Mouse (Mus musculus) intestine, embryonic 15.5 days (tissue): ENCODE data around the gene Lca5l. TPM values are rescaled to one million over a fixed set of nuclear protein-coding genes. Genes with fewer than 3 reads are reported as not detected.
A peak's percentile ranks its signal among the peaks of the same experiment; 100 is the strongest.

Experiments
- ATAC-seq: fragments of 200-750 bp; cut with Nextera tagmentation; 2 replicates; pipeline ENCODE4 v1.8.0; 2017; ENCODE audit warnings: moderate TSS enrichment, moderate library complexity
- H3K27ac ChIP-seq: fragments of 300-500 bp; sonication (generic); 2 replicates; pipeline ENCODE4 v1.5.1; 2015; ENCODE audit warnings: mild to moderate bottlenecking, inconsistent platforms
- H3K27me3 ChIP-seq: fragments of 300-500 bp; sonication (generic); replicated peaks from 2 replicates; pipeline ENCODE4 v1.6.1; 2015; ENCODE audit warnings: inconsistent platforms
- H3K36me3 ChIP-seq: fragments of 300-500 bp; sonication (generic); 2 replicates; pipeline ENCODE4 v1.6.1; 2015; ENCODE audit warnings: inconsistent platforms
- H3K4me1 ChIP-seq: fragments of 300-500 bp; sonication (generic); replicated peaks from 2 replicates; pipeline ENCODE4 v1.6.1; 2015; ENCODE audit warnings: inconsistent platforms
- H3K4me2 ChIP-seq: fragments of 300-500 bp; sonication (generic); replicated peaks from 2 replicates; pipeline ENCODE4 v1.6.1; 2015; ENCODE audit warnings: mild to moderate bottlenecking, inconsistent platforms
- H3K4me3 ChIP-seq: fragments of 300-500 bp; sonication (generic); replicated peaks from 2 replicates; pipeline ENCODE4 v1.5.1; 2015; ENCODE audit warnings: inconsistent platforms
- H3K9ac ChIP-seq: fragments of 300-500 bp; sonication (generic); 2 replicates; pipeline ENCODE4 v1.6.1; 2015; ENCODE audit warnings: inconsistent platforms
- H3K9me3 ChIP-seq: fragments of 300-500 bp; sonication (generic); 2 replicates; pipeline ENCODE4 v1.6.1; 2016; ENCODE audit warnings: inconsistent platforms
- WGBS: fragments of 180-500 bp; shearing (Covaris S2); methylation state at CpG from one replicate; pipeline ENCODE4 v1.1.7; 2015; 5-methylcytosine and 5-hydroxymethylcytosine counted together
- polyA plus RNA-seq: library from polyadenylated mRNA; unstranded; fragments of >200 nt; fragmentation: Nextera tagmentation; extraction: Ambion mirVana; gene quantifications from 2 replicates; pipeline ENCODE4 v1.2.1, GENCODE M21; 2015

Gene Lca5l
- polyA plus RNA-seq, 1 experiment from 2014 or later = 0.82 TPM

DNA sequence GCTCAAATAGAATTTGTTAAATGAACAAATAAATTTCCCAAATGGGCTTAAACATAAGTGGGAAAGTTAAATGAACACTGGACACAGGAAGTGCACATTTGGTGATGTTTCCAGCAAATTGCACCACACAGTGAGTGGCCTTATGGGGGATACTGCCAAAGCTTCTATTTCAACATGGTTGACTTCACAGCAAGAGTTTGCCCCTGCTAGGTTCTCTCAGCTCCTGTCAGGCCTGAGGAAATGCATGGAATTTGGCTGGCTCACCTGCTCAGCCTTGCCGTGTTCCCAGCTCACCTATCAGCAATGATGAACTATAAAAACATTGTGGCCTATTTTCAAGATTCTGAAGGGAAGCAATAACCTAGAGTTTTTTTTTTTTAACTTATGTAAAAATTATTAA lies 31.1 kb downstream of the Lca5l start:
- Histone ChIP-seq H3K4me1 (peaks cover 8% of the 10 kb centered on the region), H3K4me3 (no peak overlapping the region), H3K36me3 (no peaks in the 10 kb centered on the region), H3K9me3 (no peaks in the 10 kb centered on the region), H3K4me2 (no peak overlapping the region), H3K9ac (no peak overlapping the region), H3K27ac (no peak overlapping the region), H3K27me3 (no peaks in the 10 kb centered on the region)
- ATAC-seq = no peak
- 86% methylated on average over 1 of the region's 1 CpGs for WGBS

DNA sequence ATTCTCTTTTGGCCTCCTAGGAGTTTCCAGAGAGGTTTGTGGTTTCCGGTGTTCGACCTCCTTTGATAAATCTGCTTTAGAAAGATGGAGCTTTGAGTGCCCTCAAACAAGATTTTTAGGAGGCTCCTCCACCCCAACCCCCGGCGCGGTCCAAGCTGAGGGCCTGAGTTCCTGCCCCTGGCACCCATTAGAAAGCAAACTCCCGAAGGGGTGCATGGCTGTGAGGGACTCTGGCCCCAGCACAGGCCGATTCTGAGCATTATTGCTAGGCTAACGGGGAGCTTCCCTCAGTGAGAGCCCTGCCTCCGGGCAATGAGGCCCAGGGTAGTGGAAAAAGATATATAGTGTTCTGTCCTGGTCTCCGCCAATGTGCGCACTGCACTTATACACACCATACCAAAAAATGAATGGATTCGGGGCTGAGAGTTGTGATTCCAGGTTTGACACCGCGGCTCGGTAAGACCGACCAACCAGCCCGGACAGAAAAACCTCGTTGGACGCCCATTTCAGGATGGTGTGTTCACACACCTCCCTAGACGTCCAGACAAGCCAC lies 32.2 kb downstream of the Lca5l start:
- 84% methylated on average over 20 of the region's 20 CpGs for WGBS

DNA sequence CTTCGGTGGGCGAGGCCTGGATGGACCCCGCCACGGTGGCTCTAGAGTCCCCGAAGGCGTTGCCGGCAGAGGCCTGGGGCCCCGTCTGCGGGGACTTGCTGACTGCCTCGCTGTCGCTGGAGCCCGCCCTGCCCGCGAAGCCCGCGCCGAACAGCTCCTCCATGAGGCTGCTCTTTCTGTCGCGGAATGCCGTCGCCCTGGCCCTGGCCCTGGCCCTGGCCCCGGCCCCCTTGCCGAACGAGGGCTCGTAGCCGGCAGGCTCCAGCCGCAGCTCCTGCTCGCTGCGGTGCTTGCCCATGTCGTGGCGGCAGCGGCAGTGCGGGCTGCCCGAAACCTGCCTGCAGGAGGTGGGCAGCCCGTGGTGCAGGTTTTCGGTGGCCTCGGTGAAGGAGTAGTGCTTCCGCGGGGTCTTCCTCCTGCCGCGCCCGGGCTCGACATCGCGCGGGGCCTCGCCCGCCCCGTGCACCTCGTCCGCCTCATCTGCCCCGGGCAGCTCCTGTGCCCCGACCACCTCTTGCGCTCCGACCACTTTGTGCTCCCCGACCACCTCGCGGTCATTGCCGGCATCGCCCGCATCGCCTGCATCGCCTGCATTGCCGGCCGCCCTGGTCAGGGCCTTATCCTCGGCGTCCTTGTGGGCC lies 32.9 kb downstream of the Lca5l start:
- no peaks in the 10 kb centered on the region for H3K27me3 ChIP-seq
- peak overlapping the region; percentile 65 for H3K4me3 ChIP-seq
- H3K27ac ChIP-seq = peak overlapping the region; percentile 71
- 1% methylated on average over 63 of the region's 67 CpGs for WGBS
- H3K9me3 ChIP-seq = no peaks in the 10 kb centered on the region
- H3K4me1 ChIP-seq = peaks cover 8% of the 10 kb centered on the region
- H3K9ac ChIP-seq = peak overlapping the region; percentile 90
- peak; percentile 87 for ATAC-seq
- H3K4me2 ChIP-seq = peak overlapping the region; percentile 99
- H3K36me3 ChIP-seq = no peaks in the 10 kb centered on the region; the same call in 1 of the 2 replicates

More for the DNA sequence above, 32.2 kb downstream of the Lca5l start:
- Histone ChIP-seq H3K9me3 (no peaks in the 10 kb centered on the region), H3K9ac (peak overlapping the region; percentile 90), H3K27me3 (no peaks in the 10 kb centered on the region), H3K4me2 (peak overlapping the region; percentile 99), H3K4me1 (peaks cover 8% of the 10 kb centered on the region), H3K4me3 (peak overlapping the region; percentile 65; the same call in 1 of the 2 replicates), H3K27ac (0 out of 2 replicates have a peak overlapping the region, but pooled peaks have one; percentile 71), H3K36me3 (no peaks in the 10 kb centered on the region; the same call in 1 of the 2 replicates)
- ATAC-seq = 0 out of 2 replicates have a peak, but pooled peaks have one; percentile 3

DNA sequence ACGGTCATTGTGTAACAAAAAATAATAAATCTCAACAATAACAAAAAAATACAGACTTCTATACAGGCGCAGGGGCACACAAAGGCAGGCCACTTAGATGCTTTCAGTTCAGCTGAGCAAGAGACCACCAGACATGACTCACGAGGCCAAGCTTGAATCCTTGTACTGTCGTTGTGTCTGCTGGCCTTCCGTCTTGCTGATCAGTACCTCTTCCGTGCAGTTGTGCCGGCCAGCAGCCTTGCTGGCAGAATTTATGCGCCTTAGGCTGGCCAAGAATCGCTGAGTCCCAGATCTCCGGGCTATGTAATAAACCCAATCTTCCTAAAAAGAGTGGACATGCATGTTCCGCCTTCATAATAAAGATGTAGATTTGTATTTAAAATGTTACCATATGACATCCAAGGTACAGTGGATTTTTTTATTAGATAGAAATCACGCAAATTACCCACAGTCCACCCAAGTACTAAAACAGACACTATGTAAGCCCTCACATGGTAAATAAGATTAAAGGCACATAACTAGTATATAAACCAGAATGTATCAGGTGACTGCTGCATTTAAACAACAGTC lies 33.5 kb downstream of the Lca5l start:
- peak; percentile 14; the same call in 1 of the 2 replicates for ATAC-seq
- peak overlapping the region; percentile 99 for H3K4me2 ChIP-seq
- peak overlapping the region; percentile 65 for H3K4me3 ChIP-seq
- peak overlapping the region; percentile 90 for H3K9ac ChIP-seq
- H3K36me3 ChIP-seq = no peaks in the 10 kb centered on the region; the same call in 1 of the 2 replicates
- 56% methylated on average over 12 of the region's 12 CpGs for WGBS
- peaks cover 8% of the 10 kb centered on the region for H3K4me1 ChIP-seq
- no peaks in the 10 kb centered on the region for H3K27me3 ChIP-seq
- peak overlapping the region; percentile 71; the same call in 1 of the 2 replicates for H3K27ac ChIP-seq
- H3K9me3 ChIP-seq = no peaks in the 10 kb centered on the region

DNA sequence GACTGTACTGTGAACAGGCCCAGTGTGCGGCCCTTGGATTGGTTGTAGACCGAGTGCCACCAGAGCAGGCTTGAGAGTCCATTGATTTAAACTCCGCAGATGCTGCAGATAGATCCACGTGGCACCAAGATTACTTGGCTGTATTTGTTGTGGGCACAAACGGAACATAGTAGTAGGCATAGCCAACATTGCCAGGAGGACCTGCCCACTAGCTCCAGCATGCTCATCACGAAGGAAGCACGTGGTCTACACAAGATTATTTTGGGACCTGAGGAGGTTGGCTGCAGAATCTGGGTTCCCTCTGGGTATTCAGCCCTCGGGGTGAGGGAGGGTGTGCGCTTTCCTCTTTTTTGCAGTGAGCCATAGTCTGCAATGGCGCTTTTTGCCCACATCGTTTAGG lies 34.9 kb downstream of the Lca5l start:
- H3K27ac ChIP-seq = no peak overlapping the region
- H3K4me3 ChIP-seq = no peak overlapping the region
- H3K36me3 ChIP-seq = no peaks in the 10 kb centered on the region; the same call in 1 of the 2 replicates
- no peak overlapping the region for H3K4me2 ChIP-seq
- 90% methylated on average over 11 of the region's 11 CpGs for WGBS
- H3K27me3 ChIP-seq = no peaks in the 10 kb centered on the region
- no peak for ATAC-seq
- H3K9me3 ChIP-seq = no peaks in the 10 kb centered on the region
- no peak overlapping the region for H3K9ac ChIP-seq
- peaks cover 8% of the 10 kb centered on the region for H3K4me1 ChIP-seq

DNA sequence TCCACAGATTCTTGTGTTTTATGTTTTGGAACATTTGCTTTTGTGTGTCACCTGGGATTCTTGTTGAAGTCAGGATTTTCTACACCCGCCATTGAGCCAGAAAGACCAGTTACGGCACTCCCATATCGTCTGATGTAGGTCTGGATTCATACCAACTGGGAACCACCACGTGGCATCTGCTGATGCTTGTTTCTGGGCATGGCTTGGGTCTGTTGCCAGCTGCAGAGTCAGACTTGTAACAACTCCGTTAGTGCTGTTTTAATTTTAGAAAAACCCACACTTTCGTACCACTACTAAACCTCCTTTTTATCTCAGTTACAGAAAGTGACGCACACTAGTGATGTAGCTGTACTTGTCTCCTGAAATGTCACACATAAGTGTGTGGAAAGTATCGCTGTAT lies 36.1 kb downstream of the Lca5l start:
- ATAC-seq = no peak
- H3K36me3 ChIP-seq = no peaks in the 10 kb centered on the region; the same call in 1 of the 2 replicates
- no peak overlapping the region for H3K4me2 ChIP-seq
- no peak overlapping the region for H3K27ac ChIP-seq
- H3K4me1 ChIP-seq = peaks cover 13% of the 10 kb centered on the region
- no peak overlapping the region for H3K4me3 ChIP-seq
- 88% methylated on average over 8 of the region's 8 CpGs for WGBS
- H3K9me3 ChIP-seq = no peaks in the 10 kb centered on the region
- H3K27me3 ChIP-seq = no peaks in the 10 kb centered on the region
- H3K9ac ChIP-seq = no peak overlapping the region

DNA sequence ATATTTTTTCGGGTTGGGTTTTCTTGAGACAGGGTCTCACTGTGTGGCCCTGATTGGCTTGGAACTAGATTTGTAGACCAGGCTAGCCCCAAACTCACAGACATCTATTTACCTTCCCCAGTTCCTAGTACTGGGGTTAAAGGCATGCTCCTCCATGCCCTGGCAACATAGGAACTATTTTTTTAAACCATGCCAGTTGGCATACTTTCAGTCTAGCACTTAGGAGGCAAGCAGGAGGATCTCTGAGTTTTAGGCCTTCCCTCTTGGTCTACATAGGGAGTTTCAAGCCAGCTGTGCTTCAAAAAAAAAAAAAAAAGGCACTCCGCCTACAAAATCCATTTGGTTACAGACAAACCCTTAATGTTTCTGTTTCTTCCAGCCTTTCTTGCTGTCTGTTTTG lies 37.6 kb downstream of the Lca5l start:
- Histone ChIP-seq H3K36me3 (no peaks in the 10 kb centered on the region; the same call in 1 of the 2 replicates), H3K4me2 (no peak overlapping the region), H3K4me3 (no peak overlapping the region), H3K4me1 (peaks cover 17% of the 10 kb centered on the region), H3K9ac (no peak overlapping the region), H3K27ac (no peak overlapping the region), H3K27me3 (no peaks in the 10 kb centered on the region), H3K9me3 (no peaks in the 10 kb centered on the region)
- ATAC-seq = no peak
- 95% methylated on average over 2 of the region's 2 CpGs for WGBS

DNA sequence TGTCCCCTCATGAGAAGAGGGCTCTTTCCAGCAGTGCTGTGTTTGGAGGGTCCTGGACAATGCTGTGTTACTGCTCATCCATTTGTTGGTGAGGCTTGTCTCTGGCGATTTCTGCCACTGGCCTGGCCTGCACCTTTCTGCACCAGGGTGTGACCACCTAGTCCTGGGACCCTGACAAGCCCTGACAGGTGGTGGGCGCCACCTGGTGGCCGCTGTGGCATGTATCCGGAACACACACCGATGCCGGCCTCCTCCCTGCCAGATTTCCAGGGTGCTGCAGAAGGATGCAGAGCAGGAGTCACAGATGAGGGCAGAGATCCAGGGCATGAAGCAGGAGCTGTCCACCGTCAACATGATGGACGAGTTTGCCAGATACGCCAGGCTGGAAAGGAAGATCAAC lies 40.5 kb downstream of the Lca5l start:
- H3K36me3 ChIP-seq = no peaks in the 10 kb centered on the region; the same call in 1 of the 2 replicates
- H3K4me3 ChIP-seq = no peak overlapping the region
- H3K4me1 ChIP-seq = peaks cover 21% of the 10 kb centered on the region; the same call in 1 of the 2 replicates
- H3K27me3 ChIP-seq = no peaks in the 10 kb centered on the region
- H3K4me2 ChIP-seq = no peak overlapping the region
- no peaks in the 10 kb centered on the region for H3K9me3 ChIP-seq
- H3K27ac ChIP-seq = no peak overlapping the region
- peak; percentile 54; the same call in 1 of the 2 replicates for ATAC-seq
- H3K9ac ChIP-seq = no peak overlapping the region
- WGBS = 18% methylated on average over 9 of the region's 9 CpGs

DNA sequence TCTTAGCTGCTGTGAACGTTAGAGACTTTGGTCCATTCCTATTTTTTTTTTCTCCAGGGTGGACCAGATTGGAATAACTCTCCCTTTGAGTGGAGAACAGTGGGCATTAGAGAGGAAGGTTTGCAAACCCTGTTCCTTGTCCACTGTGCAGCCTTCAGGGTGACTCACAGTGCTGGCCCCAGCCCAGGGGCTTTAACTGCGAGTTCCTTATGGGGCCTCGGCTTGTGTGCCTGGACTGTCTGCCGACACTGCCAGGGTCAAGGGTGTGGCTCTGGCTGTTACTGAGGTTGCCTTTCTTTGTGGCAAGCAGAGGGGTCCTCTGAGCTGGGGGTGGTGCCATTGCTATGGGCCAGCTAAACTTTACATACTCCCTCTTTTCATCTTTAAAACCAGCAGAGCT lies 41.1 kb downstream of the Lca5l start:
- ATAC-seq = peak; percentile 65
- Histone ChIP-seq H3K4me1 (peaks cover 25% of the 10 kb centered on the region; the same call in 1 of the 2 replicates), H3K27ac (no peak overlapping the region), H3K4me3 (no peak overlapping the region), H3K36me3 (no peaks in the 10 kb centered on the region; the same call in 1 of the 2 replicates), H3K27me3 (no peaks in the 10 kb centered on the region), H3K9ac (no peak overlapping the region), H3K4me2 (no peak overlapping the region; the same call in 1 of the 2 replicates), H3K9me3 (no peaks in the 10 kb centered on the region)
- 53% methylated on average over 4 of the region's 4 CpGs for WGBS

DNA sequence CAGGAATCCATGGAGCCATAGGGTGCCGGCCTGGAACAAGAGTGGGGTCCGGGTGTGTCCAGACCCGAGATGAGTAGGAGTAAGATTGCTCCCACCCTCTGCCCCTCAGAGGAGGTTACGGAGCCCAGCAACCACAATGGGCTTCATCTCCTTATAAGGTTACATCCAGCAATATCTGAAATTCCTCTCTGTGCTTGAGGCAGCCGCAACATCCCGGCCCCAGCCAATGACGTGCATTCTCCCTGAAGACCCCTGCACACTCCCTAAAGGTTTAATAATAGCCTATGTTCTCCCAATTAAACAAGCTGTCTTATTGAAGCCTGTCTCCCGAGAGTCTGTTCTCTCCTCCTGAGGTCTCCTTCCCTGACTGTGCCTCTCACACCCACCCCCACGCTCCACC lies 42.8 kb downstream of the Lca5l start:
- WGBS = 43% methylated on average over 9 of the region's 9 CpGs
- Histone ChIP-seq H3K4me1 (peaks cover 25% of the 10 kb centered on the region; the same call in 1 of the 2 replicates), H3K9ac (no peak overlapping the region), H3K27ac (peak overlapping the region; percentile 61), H3K9me3 (no peaks in the 10 kb centered on the region), H3K36me3 (no peaks in the 10 kb centered on the region), H3K4me3 (no peak overlapping the region), H3K27me3 (no peaks in the 10 kb centered on the region), H3K4me2 (no peak overlapping the region)
- ATAC-seq = no peak

DNA sequence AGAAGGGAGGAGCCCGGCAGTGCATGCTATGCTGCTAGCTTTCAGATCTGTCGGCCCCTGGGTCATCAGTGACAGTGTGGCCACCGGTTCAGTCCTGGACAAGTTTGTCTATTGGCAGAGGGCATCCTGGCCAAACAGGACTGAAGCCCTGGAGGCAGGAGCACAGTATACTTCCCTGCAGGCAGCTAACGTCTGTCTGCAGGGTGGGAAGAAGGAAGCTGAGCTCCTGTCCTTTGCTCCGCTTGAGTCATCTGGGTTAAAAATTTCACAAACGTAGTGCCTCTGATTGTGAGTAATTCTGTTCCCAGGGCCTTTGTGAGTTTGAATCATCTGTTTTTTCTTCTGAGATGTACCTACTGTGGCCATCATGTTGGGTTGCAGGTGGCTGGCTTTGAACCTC lies 43.2 kb downstream of the Lca5l start:
- Histone ChIP-seq H3K4me1 (peaks cover 25% of the 10 kb centered on the region; the same call in 1 of the 2 replicates), H3K27me3 (no peaks in the 10 kb centered on the region), H3K36me3 (no peaks in the 10 kb centered on the region), H3K9me3 (no peaks in the 10 kb centered on the region), H3K9ac (peak overlapping the region; percentile 18; the same call in 1 of the 2 replicates), H3K27ac (peak overlapping the region; percentile 61), H3K4me3 (no peak overlapping the region), H3K4me2 (no peak overlapping the region)
- ATAC-seq = no peak
- WGBS = 63% methylated on average over 6 of the region's 6 CpGs

DNA sequence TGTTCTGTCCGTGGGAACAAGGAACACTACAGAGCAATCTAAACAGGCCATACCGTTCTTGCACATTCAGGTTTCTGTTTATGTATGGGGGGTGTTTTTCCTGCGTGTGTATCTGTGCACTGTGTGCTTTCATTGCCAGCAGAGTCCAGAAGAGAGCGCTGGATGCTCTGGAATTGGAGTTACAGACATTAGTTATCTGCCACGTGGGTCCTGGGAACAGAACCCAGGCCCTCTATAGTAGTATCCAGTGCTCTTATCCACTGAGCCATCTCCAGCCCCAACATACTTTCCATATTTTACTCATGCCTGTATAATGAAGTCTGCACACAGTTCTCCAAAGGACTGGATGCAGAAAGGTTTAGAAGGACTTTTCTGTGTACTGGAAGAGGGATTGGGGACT lies 46.3 kb downstream of the Lca5l start:
- no peak for ATAC-seq
- Histone ChIP-seq H3K27ac (peak overlapping the region; percentile 13), H3K4me3 (peak overlapping the region; percentile 69), H3K9me3 (no peaks in the 10 kb centered on the region), H3K4me1 (peaks cover 18% of the 10 kb centered on the region; the same call in 1 of the 2 replicates), H3K4me2 (peak overlapping the region; percentile 62), H3K36me3 (no peaks in the 10 kb centered on the region), H3K27me3 (no peaks in the 10 kb centered on the region), H3K9ac (peak overlapping the region; percentile 49)
- 2% methylated on average over 5 of the region's 5 CpGs for WGBS
